Mouse (Mus musculus): ENCODE data around the gene Chst11. TPM values are rescaled to one million over a fixed set of nuclear protein-coding genes. Genes with fewer than 3 reads are reported as not detected.

Gene Chst11
- polyA plus RNA-seq, 1 experiment from 2014 or later = 0.98 TPM

DNA sequence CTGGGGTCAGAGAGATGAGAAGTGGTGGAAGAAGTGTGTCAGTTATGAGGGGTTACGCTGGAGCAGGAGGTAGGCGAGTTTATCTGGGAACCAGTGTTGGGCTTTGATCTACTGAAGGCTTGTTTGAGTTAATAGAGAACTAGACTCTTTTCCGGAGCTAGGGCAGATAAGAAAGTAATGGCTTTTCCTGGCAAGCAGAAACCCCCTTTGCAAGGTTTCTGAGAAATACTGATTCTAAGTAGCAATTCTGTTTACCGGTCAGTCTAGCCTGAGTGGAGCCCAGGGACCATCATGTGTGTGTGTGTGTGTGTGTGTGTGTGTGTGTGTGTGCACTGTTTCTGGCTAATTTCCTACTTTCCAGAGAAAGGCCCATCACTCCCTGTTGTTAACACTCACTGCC is 243.3 kb downstream of the Chst11 start:
- Histone ChIP-seq H3K36me3 (ENCODE audit: insufficient read depth, low read length) (no peaks in the 10 kb centered on the region), H3K27me3 (replicated peaks; ENCODE audit: insufficient read depth, low read length) (no peaks in the 10 kb centered on the region), H3K4me3 (ENCODE audit: low read depth, low read length) (no peak overlapping the region), H3K9ac (replicated peaks; ENCODE audit: low read depth) (no peak overlapping the region), H3K27ac (ENCODE audit: low read length) (no peak overlapping the region), H3K4me2 (replicated peaks; ENCODE audit: low read depth, low read length) (no peak overlapping the region), H3K4me1 (ENCODE audit: insufficient read depth, low read depth, low read length) (no peaks in the 10 kb centered on the region), H3K9me3 (ENCODE audit: low read length) (no peaks in the 10 kb centered on the region)
- no peak for TF ChIP-seq CTCF (IDR thresholded peaks at IDR 0.05)
- no peak for TF ChIP-seq EP300 (IDR thresholded peaks at IDR 0.05)
- WGBS = 42% methylated on average over 4 of the region's 4 CpGs
- DNase-seq (ENCODE audit: low spot score) = no peak
- ATAC-seq = no peak

DNA sequence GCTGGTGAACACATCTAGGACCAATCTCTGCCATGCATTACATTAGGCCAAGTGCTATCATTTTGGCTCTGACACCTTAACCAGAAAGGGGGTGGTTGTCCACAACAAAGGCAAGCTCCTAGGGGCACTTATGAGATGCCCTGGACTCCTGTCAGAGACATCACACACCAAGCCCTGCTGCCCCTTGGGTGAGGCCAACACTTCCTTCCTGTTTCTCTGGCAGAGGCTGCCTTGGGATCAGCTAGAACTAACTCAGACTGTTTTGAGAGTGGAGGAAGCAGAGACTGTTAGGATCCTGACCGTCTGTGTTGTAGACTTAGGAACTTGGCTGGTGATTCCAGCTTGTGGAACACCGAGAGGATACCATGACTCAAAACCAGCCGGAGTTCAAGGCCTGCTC is 248.7 kb downstream of the Chst11 start:
- Histone ChIP-seq H3K4me3 (ENCODE audit: low read depth, low read length) (no peak overlapping the region), H3K36me3 (ENCODE audit: insufficient read depth, low read length) (no peaks in the 10 kb centered on the region), H3K4me1 (ENCODE audit: insufficient read depth, low read depth, low read length) (no peaks in the 10 kb centered on the region), H3K27ac (ENCODE audit: low read length) (no peak overlapping the region), H3K9ac (replicated peaks; ENCODE audit: low read depth) (no peak overlapping the region), H3K4me2 (replicated peaks; ENCODE audit: low read depth, low read length) (no peak overlapping the region), H3K9me3 (ENCODE audit: low read length) (no peaks in the 10 kb centered on the region), H3K27me3 (replicated peaks; ENCODE audit: insufficient read depth, low read length) (no peaks in the 10 kb centered on the region)
- 51% methylated on average over 3 of the region's 3 CpGs for WGBS
- ATAC-seq = peak; percentile 23; the same call in 1 of the 2 replicates
- DNase-seq (ENCODE audit: low spot score) = peak; percentile 19
- TF ChIP-seq EP300 (IDR thresholded peaks at IDR 0.05) (no peak), CTCF (IDR thresholded peaks at IDR 0.05) (no peak)

DNA sequence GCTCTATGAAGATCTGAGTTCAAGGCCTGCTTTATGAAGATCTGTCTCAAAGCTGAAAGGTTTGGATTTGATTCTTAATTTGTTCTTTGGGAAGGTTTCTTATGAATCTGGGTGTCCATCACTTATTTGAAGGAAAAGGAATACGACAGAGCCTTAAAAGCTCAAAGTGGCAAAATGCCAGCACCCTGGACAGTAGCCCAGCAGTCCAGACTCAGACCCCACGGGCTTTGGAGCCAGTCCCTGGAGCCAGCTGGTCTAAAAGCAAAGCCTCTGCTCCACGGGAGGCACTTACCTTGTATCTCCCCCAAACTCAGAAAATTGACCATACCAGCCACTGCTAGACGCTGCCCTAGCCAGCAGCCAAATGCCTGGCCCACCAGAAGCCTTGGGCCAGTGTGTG is 249.1 kb downstream of the Chst11 start:
- no peak for ATAC-seq
- Histone ChIP-seq H3K36me3 (ENCODE audit: insufficient read depth, low read length) (no peaks in the 10 kb centered on the region), H3K4me3 (ENCODE audit: low read depth, low read length) (no peak overlapping the region), H3K27ac (ENCODE audit: low read length) (no peak overlapping the region), H3K4me1 (ENCODE audit: insufficient read depth, low read depth, low read length) (no peaks in the 10 kb centered on the region), H3K4me2 (replicated peaks; ENCODE audit: low read depth, low read length) (no peak overlapping the region), H3K27me3 (replicated peaks; ENCODE audit: insufficient read depth, low read length) (no peaks in the 10 kb centered on the region), H3K9me3 (ENCODE audit: low read length) (no peaks in the 10 kb centered on the region), H3K9ac (replicated peaks; ENCODE audit: low read depth) (no peak overlapping the region)
- TF ChIP-seq CTCF (IDR thresholded peaks at IDR 0.05) (no peak), EP300 (IDR thresholded peaks at IDR 0.05) (no peak)
- no peak for DNase-seq (ENCODE audit: low spot score)
- WGBS = 32% methylated on average over 4 of the region's 4 CpGs

DNA sequence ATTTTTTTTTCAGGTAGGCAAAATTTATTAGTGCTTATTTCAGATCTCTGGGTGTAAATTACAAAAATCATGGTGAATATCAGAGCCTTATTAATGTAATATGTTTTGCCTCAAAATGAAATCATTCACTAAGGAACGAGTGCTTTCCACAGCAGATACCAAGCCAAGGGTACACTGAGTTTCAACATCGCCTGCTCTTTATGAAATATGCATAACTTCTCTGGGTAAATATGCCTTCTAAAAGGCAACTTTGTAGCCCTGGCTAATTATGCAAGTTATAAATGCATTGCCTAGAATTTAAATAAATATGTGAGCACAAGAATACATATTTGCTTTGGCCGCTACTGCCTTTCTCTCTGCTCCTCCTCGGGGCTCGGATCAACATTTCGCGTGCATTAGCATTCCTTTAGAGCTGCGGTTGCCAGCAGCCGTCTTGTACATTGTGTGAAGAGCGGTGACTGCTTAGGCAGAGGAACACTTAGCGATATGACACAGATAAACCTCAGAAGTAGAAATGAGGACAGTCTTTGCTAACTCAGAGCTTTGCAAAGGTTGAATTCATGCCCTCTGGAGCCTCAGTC is 256.9 kb downstream of the Chst11 start:
- WGBS = 27% methylated on average over 11 of the region's 11 CpGs
- H3K9ac ChIP-seq (replicated peaks; ENCODE audit: low read depth) = no peak overlapping the region
- H3K9me3 ChIP-seq (ENCODE audit: low read length) = no peaks in the 10 kb centered on the region
- peak; percentile 27; the same call in 1 of the 2 replicates for TF ChIP-seq EP300 (IDR thresholded peaks at IDR 0.05)
- no peak for TF ChIP-seq CTCF (IDR thresholded peaks at IDR 0.05)
- ATAC-seq (peak; percentile 63), DNase-seq (ENCODE audit: low spot score) (peak; percentile 67)
- no peaks in the 10 kb centered on the region for H3K36me3 ChIP-seq (ENCODE audit: insufficient read depth, low read length)
- peak overlapping the region; percentile 23; the same call in 1 of the 2 replicates for H3K4me2 ChIP-seq (replicated peaks; ENCODE audit: low read depth, low read length)
- H3K27ac ChIP-seq (ENCODE audit: low read length) = no peak overlapping the region
- 0 out of 2 replicates have a peak, but pooled peaks cover 2% of the 10 kb centered on the region for H3K4me1 ChIP-seq (ENCODE audit: insufficient read depth, low read depth, low read length)
- no peak overlapping the region for H3K4me3 ChIP-seq (ENCODE audit: low read depth, low read length)
- no peaks in the 10 kb centered on the region for H3K27me3 ChIP-seq (replicated peaks; ENCODE audit: insufficient read depth, low read length)

DNA sequence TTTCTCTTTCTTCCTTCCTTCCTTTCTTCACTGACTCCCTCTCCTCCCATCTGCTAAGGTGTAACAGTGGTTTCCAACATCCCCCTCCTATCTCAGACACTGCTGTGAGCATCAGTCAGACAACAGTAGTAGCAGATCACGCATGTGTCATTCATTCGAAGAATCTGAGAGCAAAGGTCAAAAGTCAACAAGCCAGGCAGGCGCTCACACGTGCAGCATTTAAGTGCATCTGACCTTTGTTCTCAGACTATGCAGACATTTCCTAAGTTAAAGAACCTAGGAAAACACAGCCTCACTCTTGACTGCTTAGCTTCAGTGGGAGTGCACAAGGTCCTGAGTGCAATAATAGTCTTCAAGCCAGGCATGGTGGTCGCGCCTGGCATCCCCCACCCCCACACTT is 258.8 kb downstream of the Chst11 start:
- 0 out of 2 replicates have a peak, but pooled peaks cover 2% of the 10 kb centered on the region for H3K4me1 ChIP-seq (ENCODE audit: insufficient read depth, low read depth, low read length)
- H3K9me3 ChIP-seq (ENCODE audit: low read length) = no peaks in the 10 kb centered on the region
- ATAC-seq (no peak), DNase-seq (ENCODE audit: low spot score) (no peak)
- no peak overlapping the region for H3K4me2 ChIP-seq (replicated peaks; ENCODE audit: low read depth, low read length)
- no peak overlapping the region for H3K9ac ChIP-seq (replicated peaks; ENCODE audit: low read depth)
- H3K4me3 ChIP-seq (ENCODE audit: low read depth, low read length) = no peak overlapping the region
- TF ChIP-seq EP300 (IDR thresholded peaks at IDR 0.05) (no peak), CTCF (IDR thresholded peaks at IDR 0.05) (no peak)
- H3K36me3 ChIP-seq (ENCODE audit: insufficient read depth, low read length) = no peaks in the 10 kb centered on the region
- 50% methylated on average over 6 of the region's 6 CpGs for WGBS
- no peak overlapping the region for H3K27ac ChIP-seq (ENCODE audit: low read length)
- H3K27me3 ChIP-seq (replicated peaks; ENCODE audit: insufficient read depth, low read length) = no peaks in the 10 kb centered on the region

Other genes starting within 250 kb of the Chst11 start
- 21.5 and 28.2 TPM in 2 replicates for gene Nfyb, start 221.4 kb upstream of the Chst11 start, polyA plus RNA-seq (2015; fragmentation: Nextera tagmentation; extraction: Ambion mirVana)
- 34.6 and 40.0 TPM in 2 replicates for gene Txnrd1, start 151.5 kb upstream of the Chst11 start, polyA plus RNA-seq (2015; fragmentation: Nextera tagmentation; extraction: Ambion mirVana)
- gene Eid3, start 118.9 kb upstream of the Chst11 start, polyA plus RNA-seq (2015; fragmentation: Nextera tagmentation; extraction: Ambion mirVana) = not detected in 2 replicates

Measured in lung, postnatal 0 days (tissue).